In genomic region chr6:57535386-57535936, GRCm38 (mm10) we compare ENCODE assay signal across 8 mouse cellular contexts. TPM values are rescaled to one million over a fixed set of nuclear protein-coding genes. Genes with fewer than 3 reads are reported as not detected.
DNase-seq lines count a peak whose midpoint lies in the region; ATAC-seq lines count a peak whose summit lies in the region.

Gene Ppm1k, minus strand, starts transcription at chr6:57535468.

- peak within 1 kb of the TSS; percentile 71 for H3K4me3 ChIP-seq in heart, embryonic 14.5 days (ENCODE audit: control insufficient read depth in 1 of 2, insufficient read depth in 1 of 2, low read depth in 1 of 2, low read length in 2 of 2)
- peak within 1 kb of the TSS; percentile 68 for H3K4me3 ChIP-seq in liver, embryonic 13.5 days (replicated peaks)
- H3K4me3 ChIP-seq in stomach, embryonic 16.5 days (replicated peaks; ENCODE audit: low read length), result peak within 1 kb of the TSS; percentile 68

- H3K36me3 ChIP-seq in heart, embryonic 14.5 days (ENCODE audit: control insufficient read depth, insufficient read depth, low read length), result no peaks in the 10 kb centered on the region
- no peaks in the 10 kb centered on the region for H3K36me3 ChIP-seq in liver, embryonic 13.5 days
- H3K36me3 ChIP-seq in stomach, embryonic 16.5 days (ENCODE audit: control insufficient read depth, insufficient read depth, low read length), result no peaks in the 10 kb centered on the region

- under 1% methylated on average over 24 of the region's 24 CpGs for WGBS in heart, embryonic 14.5 days
- under 1% methylated on average over 24 of the region's 24 CpGs for WGBS in liver, embryonic 13.5 days (ENCODE audit: insufficient replicate concordance)
- under 1% methylated on average over 24 of the region's 24 CpGs for WGBS in stomach, embryonic 16.5 days

- peak within 1 kb of the TSS; percentile 72 for H3K4me2 ChIP-seq in heart, embryonic 14.5 days (ENCODE audit: low read length)
- H3K4me2 ChIP-seq in liver, embryonic 13.5 days, result peak within 1 kb of the TSS; percentile 88
- peak within 1 kb of the TSS; percentile 88 for H3K4me2 ChIP-seq in stomach, embryonic 16.5 days (ENCODE audit: low read depth, low read length)

- H3K4me1 ChIP-seq in heart, embryonic 14.5 days (ENCODE audit: control insufficient read depth in 2 of 2, insufficient read depth in 2 of 2, low read length in 2 of 2), result peaks cover 7 to 26% of the 10 kb centered on the region in 2 experiments
- H3K4me1 ChIP-seq in liver, embryonic 13.5 days (replicated peaks), result peaks cover 31% of the 10 kb centered on the region
- peaks cover 8% of the 10 kb centered on the region for H3K4me1 ChIP-seq in stomach, embryonic 16.5 days (ENCODE audit: control insufficient read depth, insufficient read depth, low read length)

- peak within 1 kb of the TSS; percentile 84 for H3K9ac ChIP-seq in heart, embryonic 14.5 days (ENCODE audit: low read length)
- peak within 1 kb of the TSS; percentile 67 for H3K9ac ChIP-seq in liver, embryonic 13.5 days
- H3K9ac ChIP-seq in stomach, embryonic 16.5 days (ENCODE audit: low read length), result peak within 1 kb of the TSS; percentile 80

- no peaks in the 10 kb centered on the region for H3K27me3 ChIP-seq in heart, embryonic 14.5 days (ENCODE audit: control insufficient read depth, insufficient read depth, low read length)
- H3K27me3 ChIP-seq in liver, embryonic 13.5 days, result no peaks in the 10 kb centered on the region
- no peaks in the 10 kb centered on the region for H3K27me3 ChIP-seq in stomach, embryonic 16.5 days (ENCODE audit: control insufficient read depth, insufficient read depth, low read length)

- peak within 1 kb of the TSS; percentile 91 to 93 for H3K27ac ChIP-seq in heart, embryonic 14.5 days (replicated peaks in 1 of 2; ENCODE audit: control insufficient read depth in 1 of 2, insufficient read depth in 1 of 2, low read depth in 2 of 2, low read length in 2 of 2)
- H3K27ac ChIP-seq in liver, embryonic 13.5 days, result peak within 1 kb of the TSS; percentile 66
- H3K27ac ChIP-seq in stomach, embryonic 16.5 days (ENCODE audit: low read length), result peak within 1 kb of the TSS; percentile 83

- H3K9me3 ChIP-seq in heart, embryonic 14.5 days (ENCODE audit: control insufficient read depth, low read length), result no peaks in the 10 kb centered on the region
- H3K9me3 ChIP-seq in liver, embryonic 13.5 days (replicated peaks), result no peaks in the 10 kb centered on the region
- no peaks in the 10 kb centered on the region for H3K9me3 ChIP-seq in stomach, embryonic 16.5 days (replicated peaks; ENCODE audit: control insufficient read depth, low read length)

- peak; percentile 81 for DNase-seq in c-Kit-negative CD71-positive TER-119-positive erythroid progenitor cells, embryonic 14.5 days (ENCODE audit: low read depth, low spot score)
- DNase-seq in fibroblast of lung, adult 2 months (ENCODE audit: low read depth), result peak; percentile 100
- DNase-seq in kidney, postnatal 14 days, result peak; percentile 100
- peak; percentile 92 for DNase-seq in liver, embryonic 13.5 days
- DNase-seq in neural tube, embryonic 10.5 days (ENCODE audit: extremely low spot score, low spot score), result peak; percentile 95

- peak; percentile 92 for ATAC-seq in CD4-positive, CD25-positive, alpha-beta regulatory T cell, adult 4 months
- ATAC-seq in heart, embryonic 14.5 days (ENCODE audit: insufficient number of reproducible peaks, insufficient read depth, low FRiP score, low read depth), result peak; percentile 99
- ATAC-seq in liver, embryonic 13.5 days (ENCODE audit: low read depth), result peak; percentile 97
- ATAC-seq in stomach, embryonic 16.5 days (ENCODE audit: insufficient read depth, low FRiP score), result peak; percentile 99

RNA-seq across cellular contexts. Expression of gene Ppm1k, which starts in this region (rescaled TPM):
- 10 to 100 TPM; 22.8 to 27.0 TPM for polyA plus RNA-seq in CD4-positive, CD25-positive, alpha-beta regulatory T cell, adult 4 months (2017; shearing (Covaris generic))
- 17.1 and 17.2 TPM in 2 replicates for polyA plus RNA-seq in heart, embryonic 14.5 days (2014; fragmentation: Nextera tagmentation; extraction: Ambion mirVana)
- 2.5 and 2.7 TPM in 2 replicates for polyA plus RNA-seq in liver, embryonic 13.5 days (2015; fragmentation: Nextera tagmentation; extraction: Ambion mirVana)
- 5.3 and 5.4 TPM in 2 replicates for polyA plus RNA-seq in stomach, embryonic 16.5 days (2015; fragmentation: Nextera tagmentation; extraction: Ambion mirVana)

Comparison
In these comparisons a context has a peak if more than half of its experiments do, and no peak if none do; other contexts are left out.
1. Peak in every context shown above with its lines: DNase-seq, ATAC-seq, H3K4me3 ChIP-seq and H3K27ac ChIP-seq.